Comparison of ENCODE assay signal across 9 mouse cellular contexts in genomic region chr1:93686961-93687320, GRCm38 (mm10). TPM values are rescaled to one million over a fixed set of nuclear protein-coding genes. Genes with fewer than 3 reads are reported as not detected.
DNase-seq lines count a peak whose midpoint lies in the region; ATAC-seq lines count a peak whose summit lies in the region.
"Had no signal": no experiment of that assay in that cellular context is flagged by ENCODE, and none has a peak within 500 bp of the region (broad histone marks: within the 10 kb centered on the region; RNA-seq: fewer than 3 reads in every experiment).

No protein-coding gene starts in this region.

- peak overlapping the region; percentile 66 for H3K4me3 ChIP-seq in lung, embryonic 15.5 days
- peak overlapping the region; percentile 77 for H3K4me3 ChIP-seq in heart, embryonic 10.5 days
- H3K4me3 ChIP-seq in neural tube, embryonic 14.5 days (ENCODE audit: low read depth, low read length), result peak overlapping the region; percentile 56

- no peaks in the 10 kb centered on the region for H3K9me3 ChIP-seq in lung, embryonic 15.5 days
- H3K9me3 ChIP-seq in heart, embryonic 10.5 days, result no peaks in the 10 kb centered on the region
- no peaks in the 10 kb centered on the region for H3K9me3 ChIP-seq in neural tube, embryonic 14.5 days (ENCODE audit: control insufficient read depth, low read length)

- 0 out of 2 replicates have a peak, but pooled peaks cover 8% of the 10 kb centered on the region for H3K36me3 ChIP-seq in lung, embryonic 15.5 days
- H3K36me3 ChIP-seq in heart, embryonic 10.5 days, result peaks cover 20% of the 10 kb centered on the region; the same call in 1 of the 2 replicates
- no peaks in the 10 kb centered on the region for H3K36me3 ChIP-seq in neural tube, embryonic 14.5 days (ENCODE audit: control insufficient read depth, insufficient read depth, low read length)

- 35% methylated on average over 3 of the region's 3 CpGs for WGBS in lung, embryonic 15.5 days
- 79% methylated on average over 3 of the region's 3 CpGs for WGBS in heart, embryonic 10.5 days
- WGBS in neural tube, embryonic 14.5 days, result 23% methylated on average over 3 of the region's 3 CpGs

- peak overlapping the region; percentile 89 for H3K4me2 ChIP-seq in lung, embryonic 15.5 days
- peak overlapping the region; percentile 76 for H3K4me2 ChIP-seq in neural tube, embryonic 14.5 days (ENCODE audit: low read depth, low read length)

- no peak for DNase-seq in lung, adult 18-20 months
- DNase-seq in heart, embryonic 10.5 days (ENCODE audit: low spot score), result no peak
- peak; percentile 67 for DNase-seq in kidney, postnatal 10 days
- DNase-seq in MN1 (ENCODE audit: low spot score), result no peak
- DNase-seq in layer of hippocampus, postnatal 14 days (ENCODE audit: low spot score in 2 of 2), result no peak

- ATAC-seq in lung, embryonic 15.5 days (ENCODE audit: borderline replicate concordance, extremely low read depth, low FRiP score, low TSS enrichment), result no peak
- no peak for ATAC-seq in neural tube, embryonic 14.5 days (ENCODE audit: low read depth)
- ATAC-seq in megakaryocyte progenitor cell, adult 5-6 weeks (replicated peaks; ENCODE audit: poor library complexity), result no peak

- peaks cover 28% of the 10 kb centered on the region for H3K4me1 ChIP-seq in lung, embryonic 15.5 days
- H3K4me1 ChIP-seq in heart, embryonic 10.5 days, result peaks cover 34% of the 10 kb centered on the region
- 0 out of 2 replicates have a peak, but pooled peaks cover 5% of the 10 kb centered on the region for H3K4me1 ChIP-seq in neural tube, embryonic 14.5 days (ENCODE audit: control insufficient read depth, insufficient read depth, low read length)

- no peaks in the 10 kb centered on the region for H3K27me3 ChIP-seq in lung, embryonic 15.5 days
- 0 out of 2 replicates have a peak, but pooled peaks cover 5% of the 10 kb centered on the region for H3K27me3 ChIP-seq in heart, embryonic 10.5 days (ENCODE audit: insufficient read depth, poor library complexity, severe bottlenecking)
- no peaks in the 10 kb centered on the region for H3K27me3 ChIP-seq in neural tube, embryonic 14.5 days (ENCODE audit: control insufficient read depth, insufficient read depth, low read length)
- H3K27me3 ChIP-seq: Patski had no signal

- H3K9ac ChIP-seq in lung, embryonic 15.5 days, result peak overlapping the region; percentile 63
- peak overlapping the region; percentile 67 for H3K9ac ChIP-seq in neural tube, embryonic 14.5 days (replicated peaks; ENCODE audit: low read depth, low read length)

- H3K27ac ChIP-seq in lung, embryonic 15.5 days, result peak overlapping the region; percentile 72
- H3K27ac ChIP-seq in heart, embryonic 10.5 days, result 0 out of 2 replicates have a peak overlapping the region, but pooled peaks have one; percentile 7
- peak overlapping the region; percentile 72 for H3K27ac ChIP-seq in neural tube, embryonic 14.5 days (ENCODE audit: low read depth, low read length)

RNA-seq across cellular contexts. Expression of gene Bok, which starts 1.5 kb away (rescaled TPM):
- polyA plus RNA-seq in lung, embryonic 15.5 days (2015; fragmentation: Nextera tagmentation; extraction: Ambion mirVana), result 87.3 and 89.9 TPM in 2 replicates
- 45.7 and 54.9 TPM in 2 replicates for polyA plus RNA-seq in heart, embryonic 10.5 days (2016; fragmentation: Nextera tagmentation; extraction: Ambion mirVana)
- 70.2 and 82.7 TPM in 2 replicates for polyA plus RNA-seq in neural tube, embryonic 14.5 days (2014; fragmentation: Nextera tagmentation; extraction: Ambion mirVana)
- total RNA-seq in megakaryocyte progenitor cell, adult 5-6 weeks (2015), result 0.17 TPM in 1 of 2 replicates, not detected in the other
- total RNA-seq in megakaryocyte progenitor cell, adult 5-6 weeks (2017), result 0.92 TPM in 1 of 2 replicates, not detected in the other
- total RNA-seq in layer of hippocampus, postnatal 14 days (2021), result 10 to 100 TPM; 85.2 to 95.5 TPM

RNA-seq across cellular contexts. Expression of gene Stk25, which starts 28.5 kb away (rescaled TPM):
- polyA plus RNA-seq in lung, embryonic 15.5 days (2015; fragmentation: Nextera tagmentation; extraction: Ambion mirVana), result 173 and 177 TPM in 2 replicates
- 144 and 161 TPM in 2 replicates for polyA plus RNA-seq in heart, embryonic 10.5 days (2016; fragmentation: Nextera tagmentation; extraction: Ambion mirVana)
- polyA plus RNA-seq in neural tube, embryonic 14.5 days (2014; fragmentation: Nextera tagmentation; extraction: Ambion mirVana), result 357 and 382 TPM in 2 replicates
- total RNA-seq in megakaryocyte progenitor cell, adult 5-6 weeks (2015), result 23.4 and 28.8 TPM in 2 replicates
- 28.6 and 47.7 TPM in 2 replicates for total RNA-seq in megakaryocyte progenitor cell, adult 5-6 weeks (2017)
- total RNA-seq in layer of hippocampus, postnatal 14 days (2021), result 100 to 1,000 TPM; 389 to 405 TPM

Comparison
In these comparisons a context has a peak if more than half of its experiments do, and no peak if none do; other contexts are left out.
1. H3K27ac ChIP-seq: peak in every context shown above with its lines; median percentile 72 in lung, embryonic 15.5 days; 72 in neural tube, embryonic 14.5 days; 7 in heart, embryonic 10.5 days.